Mouse (Mus musculus) retina, postnatal 1 day (tissue): ENCODE results near the gene Camta2.

Experiments
- DNase-seq: peaks from one replicate; pipeline ENCODE4 v3.0.0-alpha.2; 2012

The Camta2 gene

GRCm38 (mm10) chr11:70660571-70660970, 27.3 kb downstream of the Camta2 start:
- DNase-seq = no peak

GRCm38 (mm10) chr11:70658942-70659341, 29.0 kb downstream of the Camta2 start:
- no peak for DNase-seq

- DNase-seq = no peak
Measured at GRCm38 (mm10) chr11:70658521-70658920, 29.4 kb downstream of the Camta2 start.

- DNase-seq = no peak
Measured at GRCm38 (mm10) chr11:70657991-70658390, 29.9 kb downstream of the Camta2 start.

- DNase-seq = no peak
Measured at GRCm38 (mm10) chr11:70657573-70657972, 30.3 kb downstream of the Camta2 start.

GRCm38 (mm10) chr11:70656964-70657363, 30.9 kb downstream of the Camta2 start, which contains the start of gene Eno3:
Gene Eno3, plus strand, starts transcription at chr11:70657202.
- peak; percentile 20 for DNase-seq

- peak; percentile 8 for DNase-seq
Measured at GRCm38 (mm10) chr11:70656456-70656927, 31.4 kb downstream of the Camta2 start.

- no peak for DNase-seq
Measured at GRCm38 (mm10) chr11:70655571-70656455, 32.1 kb downstream of the Camta2 start.

- peak; percentile 88 for DNase-seq
Measured at GRCm38 (mm10) chr11:70654923-70655570, 32.9 kb downstream of the Camta2 start.

GRCm38 (mm10) chr11:70654198-70654922, 33.5 kb downstream of the Camta2 start, which contains the start of gene Pfn1:
Gene Pfn1, minus strand, starts transcription at chr11:70654644.
- peak; percentile 84 for DNase-seq

- DNase-seq = peak; percentile 89
Measured at GRCm38 (mm10) chr11:70653345-70654197, 34.3 kb downstream of the Camta2 start.

GRCm38 (mm10) chr11:70652884-70653344, 35.0 kb downstream of the Camta2 start:
- no peak for DNase-seq

GRCm38 (mm10) chr11:70652029-70652883, 35.6 kb downstream of the Camta2 start:
- DNase-seq = no peak

GRCm38 (mm10) chr11:70651391-70651790, 36.5 kb downstream of the Camta2 start:
- no peak for DNase-seq

GRCm38 (mm10) chr11:70650322-70651175, 37.4 kb downstream of the Camta2 start:
- DNase-seq = no peak

GRCm38 (mm10) chr11:70649185-70649734, 38.6 kb downstream of the Camta2 start:
- DNase-seq = no peak

- DNase-seq = no peak
Measured at GRCm38 (mm10) chr11:70648512-70648911, 39.4 kb downstream of the Camta2 start.

GRCm38 (mm10) chr11:70647716-70648420, 40.0 kb downstream of the Camta2 start:
- no peak for DNase-seq
